Mouse (Mus musculus): ENCODE data around the gene 1110017D15Rik.

GRCm38 (mm10) chr4:41526553-41526952 lies 9.4 kb upstream of the 1110017D15Rik start:
- TF ChIP-seq CTCF (IDR thresholded peaks at IDR 0.05; ENCODE audit: control insufficient read depth, insufficient read depth, low read length) = no peak
- TF ChIP-seq POLR2A (IDR thresholded peaks at IDR 0.05; ENCODE audit: borderline replicate concordance, control insufficient read depth, low read depth, low read length) = no peak
